Mouse (Mus musculus) ES-Bruce4 (cell line): Measurements from ENCODE around the gene Rhou.
"Not testable (repeated sequence)": the region's sequence is repeated elsewhere in the genome, so short reads cannot be mapped to it uniquely, and the experiment has no call there.

ENCODE experiments used
- CTCF ChIP-seq: IDR thresholded peaks from one replicate; pipeline ENCODE4 v1.8.1; 2011; ENCODE audit warnings: low read depth, low read length
- EP300 ChIP-seq: IDR thresholded peaks from 2 replicates; pipeline ENCODE4 v1.6.1; 2011; ENCODE audit warnings: low read depth, low read length; ENCODE audit not compliant: insufficient read depth
- POLR2A ChIP-seq: IDR thresholded peaks from one replicate; pipeline ENCODE4 v1.8.1; 2011; ENCODE audit warnings: low read length; ENCODE audit not compliant: insufficient read depth

DNA sequence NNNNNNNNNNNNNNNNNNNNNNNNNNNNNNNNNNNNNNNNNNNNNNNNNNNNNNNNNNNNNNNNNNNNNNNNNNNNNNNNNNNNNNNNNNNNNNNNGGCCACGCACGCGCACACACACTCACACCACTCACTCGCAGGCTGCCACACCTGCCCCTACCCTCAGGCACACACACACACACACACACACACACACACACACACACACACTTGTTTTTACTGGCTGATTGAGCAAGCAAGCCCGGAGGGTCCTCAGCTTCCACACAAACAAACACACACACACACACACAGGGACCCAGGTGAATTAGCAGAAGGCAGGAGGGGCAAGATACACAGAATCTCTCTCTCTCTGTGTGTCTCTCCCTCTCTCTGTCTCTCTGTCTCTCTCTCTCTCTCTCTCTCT is 41.1 kb upstream of the Rhou start:
- TF ChIP-seq CTCF, POLR2A, EP300: not testable (repeated sequence)
